Mouse (Mus musculus): ENCODE measurements around the gene Slc25a44.
"Not testable (repeated sequence)": the region's sequence is repeated elsewhere in the genome, so short reads cannot be mapped to it uniquely, and the experiment has no call there.

The Slc25a44 gene

GRCm38 (mm10) chr3:88367517-88367916 lies 57.4 kb downstream of the Slc25a44 start:
- DNase-seq (ENCODE audit: low spot score): not testable (repeated sequence)

DNA sequence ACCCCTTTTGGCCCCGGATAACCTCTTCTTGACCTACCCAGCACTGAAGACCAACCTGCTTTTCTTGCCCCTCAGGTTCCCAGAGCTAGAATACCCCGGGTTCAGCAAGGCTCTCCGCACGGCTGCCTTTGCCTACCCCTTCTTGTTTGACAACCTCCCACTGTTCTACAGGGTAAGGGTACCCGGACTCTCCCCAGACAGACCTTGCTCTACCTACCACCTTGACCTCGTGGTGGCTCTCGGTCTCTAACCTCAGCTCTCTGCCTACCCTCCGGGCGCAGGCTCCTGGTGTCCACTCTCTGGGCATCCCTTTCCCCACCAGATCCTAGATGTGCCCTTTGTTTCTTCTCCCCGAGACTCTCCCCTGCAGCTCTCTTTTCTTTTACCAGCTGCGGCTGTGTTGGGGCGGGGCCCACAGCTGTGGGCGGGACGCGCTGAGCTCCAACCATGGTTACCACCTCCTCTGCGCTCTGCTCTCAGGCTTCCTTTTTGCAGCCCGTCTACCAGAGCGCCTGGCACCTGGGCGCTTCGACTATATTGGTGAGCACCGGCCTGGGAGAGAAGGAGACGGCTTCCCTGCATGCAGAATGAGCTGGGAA lies 58.0 kb downstream of the Slc25a44 start:
- not testable (repeated sequence) for DNase-seq (ENCODE audit: low spot score)

GRCm38 (mm10) chr3:88365705-88366361 lies 59.1 kb downstream of the Slc25a44 start:
- no peak for DNase-seq (ENCODE audit: low spot score)

DNA sequence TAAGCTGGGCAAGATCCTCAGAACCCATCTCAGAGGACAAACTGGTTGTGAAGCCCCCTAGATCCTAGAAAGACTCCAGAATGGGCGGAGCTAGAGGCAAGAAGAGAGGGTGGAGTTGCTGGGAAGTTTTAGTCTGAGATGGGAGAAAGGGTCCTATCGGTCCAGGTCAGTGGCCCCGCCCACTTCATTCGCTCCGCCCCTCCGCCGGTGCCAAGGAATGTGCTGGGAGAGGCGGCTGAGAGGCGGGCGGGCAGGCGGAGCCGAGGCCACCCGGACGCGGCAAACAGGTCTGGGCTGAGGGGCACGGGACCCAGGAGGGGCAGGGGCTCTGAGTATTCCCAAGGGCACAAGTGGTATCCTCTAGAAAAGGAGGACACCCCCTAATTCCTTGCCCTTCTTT lies 60.6 kb downstream of the Slc25a44 start, which contains the start of gene Paqr6:
TSS of gene Paqr6 (plus strand) at position 248 of the 400 bp plus-strand sequence.
- DNase-seq (ENCODE audit: low spot score): peak; percentile 63

- DNase-seq (ENCODE audit: low spot score): no peak
Observed at GRCm38 (mm10) chr3:88363700-88364099, 61.2 kb downstream of the Slc25a44 start.

DNA sequence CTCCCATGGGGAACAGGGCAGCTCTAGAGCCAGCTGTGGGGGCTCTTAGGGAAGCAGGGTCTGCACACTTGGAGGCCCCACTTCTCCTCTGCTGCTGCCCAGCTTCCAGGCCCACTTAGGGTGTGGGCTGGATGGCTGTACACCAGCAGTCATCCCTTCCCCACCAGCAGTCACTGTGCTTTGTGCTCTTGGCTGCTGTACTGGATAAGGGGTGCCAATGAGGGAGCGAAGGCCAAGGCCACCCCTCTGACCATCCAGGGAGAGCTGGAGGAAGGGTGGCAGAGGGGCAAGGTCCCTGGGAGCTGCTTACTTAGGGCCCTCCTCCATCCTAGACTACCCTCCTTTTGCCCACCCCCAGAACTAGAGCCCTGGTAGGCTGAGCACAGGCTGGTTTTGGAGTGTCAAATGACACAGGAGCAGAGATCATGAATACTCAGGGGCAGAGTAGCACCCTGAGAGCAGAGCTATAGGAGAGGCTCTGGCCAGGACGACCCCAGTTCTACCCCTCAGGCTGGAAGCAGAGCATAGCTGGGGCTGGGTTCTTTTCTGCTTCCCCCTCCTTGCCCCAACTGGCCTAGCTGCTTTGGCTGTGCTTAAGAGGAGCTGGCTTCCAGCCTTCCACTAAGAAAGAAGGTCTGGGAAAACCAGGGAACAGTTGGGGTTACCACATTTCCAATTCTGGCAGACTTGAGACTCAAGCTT lies 63.2 kb downstream of the Slc25a44 start:
- no peak for DNase-seq (ENCODE audit: low spot score)

- no peak for DNase-seq (ENCODE audit: low spot score)
Observed at GRCm38 (mm10) chr3:88361096-88361495, 63.8 kb downstream of the Slc25a44 start.

Measured in ovary, adult 18-20 months (tissue).